ENCODE assay signal across 14 mouse cellular contexts in the genomic region with DNA sequence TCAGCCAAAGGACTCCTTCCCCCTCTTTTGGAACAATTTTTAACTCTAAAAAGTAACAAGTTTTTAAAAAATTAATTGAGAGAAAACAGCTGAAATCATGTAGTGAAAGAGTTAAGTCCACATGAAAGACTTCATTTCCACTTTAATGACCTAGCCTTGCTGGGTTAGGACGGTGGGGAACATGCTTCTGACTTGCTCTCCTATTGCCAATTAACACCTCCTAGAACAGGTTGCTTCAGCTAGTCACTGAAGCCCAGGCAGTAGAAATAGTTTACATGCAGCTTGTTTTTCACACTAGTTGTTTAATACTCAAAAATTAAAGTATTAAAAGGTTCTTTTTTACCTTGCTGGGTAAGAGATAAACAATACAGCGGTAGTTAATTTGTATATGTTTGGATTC. TPM values are rescaled to one million over a fixed set of nuclear protein-coding genes. Genes with fewer than 3 reads are reported as not detected.
"Had no signal": no experiment of that assay in that cellular context is flagged by ENCODE, and none has a peak within 500 bp of the region (broad histone marks: within the 10 kb centered on the region; RNA-seq: fewer than 3 reads in every experiment).

No protein-coding gene starts in this region.

- H3K9me3 ChIP-seq: limb, embryonic 13.5 days; midbrain, embryonic 15.5 days had no signal

- DNase-seq: kidney, adult 9 months; kidney, postnatal 36 days; left cerebral cortex, postnatal 4 days; lung, adult 18-20 months; right cerebral cortex, adult 18-20 months; right cerebral cortex, postnatal 25 days; thymus, postnatal 36 days had no signal

- ATAC-seq: midbrain, embryonic 15.5 days had no signal

- H3K4me2 ChIP-seq: limb, embryonic 13.5 days; midbrain, embryonic 15.5 days had no signal

- H3K27ac ChIP-seq: kidney, postnatal 0 days; limb, embryonic 13.5 days; liver, embryonic 14.5 days; midbrain, embryonic 15.5 days had no signal

- H3K9ac ChIP-seq: limb, embryonic 13.5 days; liver, embryonic 14.5 days; midbrain, embryonic 15.5 days had no signal

- H3K27me3 ChIP-seq: limb, embryonic 13.5 days; midbrain, embryonic 15.5 days had no signal

- H3K36me3 ChIP-seq: limb, embryonic 13.5 days; midbrain, embryonic 15.5 days had no signal

- H3K4me3 ChIP-seq: limb, embryonic 13.5 days; midbrain, embryonic 15.5 days had no signal

RNA-seq across cellular contexts. Expression of gene Tbr1, which starts 51.4 kb away (rescaled TPM):
- total RNA-seq: liver, adult 2 months had no signal
- polyA plus RNA-seq: liver, adult 2 months; small intestine, adult 2 months; stomach, embryonic 16.5 days had no signal
